Mouse (Mus musculus) spleen, adult 18-20 months (tissue): ENCODE data around the gene Ppp6r2.

Experiments
- DNase-seq, 2 experiments: peaks; one replicate each; pipeline ENCODE4 v3.0.0; 2022; ENCODE audit warnings: mixed read lengths in 2 of 2

Gene Ppp6r2

GRCm38 (mm10) chr15:89182328-89182741 is 29.0 kb upstream of the Ppp6r2 start:
- DNase-seq, result no peak

GRCm38 (mm10) chr15:89182842-89183241 is 28.5 kb upstream of the Ppp6r2 start:
- no peak for DNase-seq

- no peak for DNase-seq
Measured at GRCm38 (mm10) chr15:89184141-89184936, 27.0 kb upstream of the Ppp6r2 start.

- DNase-seq, result no peak
Measured at GRCm38 (mm10) chr15:89184937-89185227, 26.5 kb upstream of the Ppp6r2 start.

GRCm38 (mm10) chr15:89195261-89195681 is 16.1 kb upstream of the Ppp6r2 start:
- DNase-seq, result no peak

- DNase-seq, result peak; percentile 86 to 91
Measured at GRCm38 (mm10) chr15:89195690-89196312, 15.6 kb upstream of the Ppp6r2 start.

- DNase-seq, result peak; percentile 95 to 96
Measured at GRCm38 (mm10) chr15:89196313-89196706, 15.0 kb upstream of the Ppp6r2 start, which contains the start of gene Dennd6b. Gene Dennd6b, minus strand, starts transcription at chr15:89196496.

- no peak for DNase-seq
Measured at GRCm38 (mm10) chr15:89197056-89197455, 14.3 kb upstream of the Ppp6r2 start.

- DNase-seq, result no peak
Measured at GRCm38 (mm10) chr15:89207457-89207856, 3.9 kb upstream of the Ppp6r2 start.

- peak; percentile 69 to 85 for DNase-seq
Measured at GRCm38 (mm10) chr15:89209886-89210761, 1.2 kb upstream of the Ppp6r2 start.

GRCm38 (mm10) chr15:89211716-89212461 is 536 bp downstream of the Ppp6r2 start:
- peak; percentile 9 to 10 for DNase-seq

GRCm38 (mm10) chr15:89212495-89212894 is 1.1 kb downstream of the Ppp6r2 start:
- no peak for DNase-seq

GRCm38 (mm10) chr15:89213517-89213916 is 2.2 kb downstream of the Ppp6r2 start:
- no peak for DNase-seq

- DNase-seq, result no peak
Measured at GRCm38 (mm10) chr15:89214953-89215352, 3.6 kb downstream of the Ppp6r2 start.

GRCm38 (mm10) chr15:89215611-89216233 is 4.4 kb downstream of the Ppp6r2 start:
- DNase-seq, result no peak

GRCm38 (mm10) chr15:89233586-89233985 is 22.2 kb downstream of the Ppp6r2 start:
- no peak for DNase-seq

- no peak for DNase-seq
Measured at GRCm38 (mm10) chr15:89234052-89234451, 22.7 kb downstream of the Ppp6r2 start.

- no peak for DNase-seq
Measured at GRCm38 (mm10) chr15:89239751-89240392, 28.5 kb downstream of the Ppp6r2 start.

GRCm38 (mm10) chr15:89241025-89241424 is 29.7 kb downstream of the Ppp6r2 start:
- DNase-seq, result no peak

- DNase-seq, result no peak
Measured at GRCm38 (mm10) chr15:89249063-89249462, 37.7 kb downstream of the Ppp6r2 start.

- no peak for DNase-seq
Measured at GRCm38 (mm10) chr15:89255330-89255729, 44.0 kb downstream of the Ppp6r2 start.

GRCm38 (mm10) chr15:89258997-89259396 is 47.6 kb downstream of the Ppp6r2 start:
- no peak for DNase-seq
